Mouse (Mus musculus) MEL (cell line): ENCODE data around the gene Ccdc92b. TPM values are rescaled to one million over a fixed set of nuclear protein-coding genes. Genes with fewer than 3 reads are reported as not detected.

ENCODE experiments used
- DNase-seq: peaks from one replicate; pipeline ENCODE4 v3.0.0; 2011; ENCODE audit warnings: low read depth, low spot score
- H3K27ac ChIP-seq: 2 replicates; pipeline ENCODE4 v1.5.1; 2012; ENCODE audit warnings: low read depth, mild to moderate bottlenecking, control low read depth, low read length, moderate library complexity; ENCODE audit not compliant: control insufficient read depth
- H3K27me3 ChIP-seq, 2 experiments: fragments of 150-350 bp in 1 of 2; sonication (generic) in 1 of 2; 2 replicates each; pipeline ENCODE4 v1.6.1; 2012; ENCODE audit warnings: low read length in 2 of 2, mild to moderate bottlenecking in 2 of 2, improper control_type of control experiment in 1 of 2, moderate library complexity in 1 of 2; ENCODE audit not compliant: insufficient read depth in 2 of 2, control insufficient read depth in 1 of 2
- H3K36me3 ChIP-seq, 2 experiments: 2 replicates each; pipeline ENCODE4 v1.6.1; 2012 to 2014; ENCODE audit warnings: low read length in 2 of 2, improper control_type of control experiment in 1 of 2, inconsistent platforms in 1 of 2, mild to moderate bottlenecking in 1 of 2; ENCODE audit not compliant: insufficient read depth in 2 of 2, control insufficient read depth in 1 of 2
- H3K4me1 ChIP-seq, 2 experiments: fragments of 150-350 bp in 1 of 2; sonication (generic) in 1 of 2; 2 replicates each; pipeline ENCODE4 v1.6.1; 2012; ENCODE audit warnings: low read length in 2 of 2, improper control_type of control experiment in 1 of 2, mild to moderate bottlenecking in 1 of 2; ENCODE audit not compliant: insufficient read depth in 2 of 2, control insufficient read depth in 1 of 2
- H3K4me3 ChIP-seq, 2 experiments: fragments of 150-350 bp in 1 of 2; sonication (generic) in 1 of 2; 2 replicates each; pipeline ENCODE4 v1.5.1; 2012; ENCODE audit warnings: low read depth in 2 of 2, low read length in 2 of 2, mild to moderate bottlenecking in 2 of 2, moderate library complexity in 2 of 2, control low read depth in 1 of 2, improper control_type of control experiment in 1 of 2; ENCODE audit not compliant: control insufficient read depth in 1 of 2, insufficient read depth in 1 of 2
- H3K79me2 ChIP-seq: 2 replicates; pipeline ENCODE4 v1.6.1; 2012; ENCODE audit warnings: mild to moderate bottlenecking, low read length, moderate library complexity; ENCODE audit not compliant: control insufficient read depth, poor library complexity, insufficient read depth
- H3K9ac ChIP-seq: 2 replicates; pipeline ENCODE4 v1.6.1; 2012; ENCODE audit warnings: low read depth, mild to moderate bottlenecking, control low read depth, low read length, moderate library complexity; ENCODE audit not compliant: control insufficient read depth, poor library complexity, severe bottlenecking
- H3K9me3 ChIP-seq: fragments of 150-350 bp; sonication (generic); replicated peaks from 2 replicates; pipeline ENCODE4 v1.6.1; 2012; ENCODE audit warnings: mild to moderate bottlenecking, low read length, improper control_type of control experiment, moderate library complexity; ENCODE audit not compliant: insufficient read depth
- BHLHE40 ChIP-seq: IDR thresholded peaks from 2 replicates; pipeline ENCODE4 v1.6.1; 2012; ENCODE audit warnings: low read depth, mild to moderate bottlenecking, inconsistent platforms, low read length, improper control_type of control experiment, borderline replicate concordance
- HCFC1 ChIP-seq: IDR thresholded peaks from 2 replicates; pipeline ENCODE4 v1.6.1; 2012; ENCODE audit warnings: low read depth, mild to moderate bottlenecking, inconsistent platforms, low read length, improper control_type of control experiment, moderate library complexity
- MXI1 ChIP-seq: IDR thresholded peaks from 2 replicates; pipeline ENCODE4 v1.6.1; 2011; ENCODE audit warnings: mild to moderate bottlenecking, low read depth, low read length, improper control_type of control experiment
- MYB ChIP-seq: IDR thresholded peaks from 2 replicates; pipeline ENCODE4 v1.6.1; 2011; ENCODE audit warnings: mild to moderate bottlenecking, low read depth, low read length, improper control_type of control experiment
- NELFE ChIP-seq: IDR thresholded peaks from 2 replicates; pipeline ENCODE4 v1.6.1; 2011; ENCODE audit warnings: low read depth, low read length, improper control_type of control experiment
- NRF1 ChIP-seq: IDR thresholded peaks from 2 replicates; pipeline ENCODE4 v1.6.1; 2014; ENCODE audit warnings: low read depth, mild to moderate bottlenecking, inconsistent platforms, low read length, improper control_type of control experiment, moderate library complexity; ENCODE audit not compliant: poor library complexity, insufficient read depth, severe bottlenecking
- POLR2A ChIP-seq, 2 experiments: IDR thresholded peaks; 2 replicates each; pipeline ENCODE4 v1.6.1; 2011 to 2012; ENCODE audit warnings: low read length in 2 of 2, mild to moderate bottlenecking in 2 of 2, control low read depth in 1 of 2, improper control_type of control experiment in 1 of 2, low read depth in 1 of 2, moderate library complexity in 1 of 2; ENCODE audit not compliant: control insufficient read depth in 1 of 2, insufficient read depth in 1 of 2, poor library complexity in 1 of 2
- POLR2AphosphoS2 ChIP-seq: IDR thresholded peaks from 2 replicates; pipeline ENCODE4 v1.6.1; 2011; ENCODE audit warnings: low read length, improper control_type of control experiment
- RAD21 ChIP-seq: IDR thresholded peaks from 2 replicates; pipeline ENCODE4 v1.6.1; 2011; ENCODE audit warnings: mild to moderate bottlenecking, low read depth, low read length, improper control_type of control experiment
- RCOR1 ChIP-seq: IDR thresholded peaks from 2 replicates; pipeline ENCODE4 v1.6.1; 2012; ENCODE audit warnings: low read depth, mild to moderate bottlenecking, inconsistent platforms, low read length, improper control_type of control experiment
- TAL1 ChIP-seq: IDR thresholded peaks from 2 replicates; pipeline ENCODE4 v1.6.1; 2012; ENCODE audit warnings: mild to moderate bottlenecking, inconsistent platforms, low read length, moderate library complexity, mixed read lengths
- TCF12 ChIP-seq: IDR thresholded peaks from 2 replicates; pipeline ENCODE4 v1.6.1; 2014; ENCODE audit warnings: low read depth, mild to moderate bottlenecking, inconsistent platforms, low read length, improper control_type of control experiment, moderate library complexity
- USF1 ChIP-seq: IDR thresholded peaks from 2 replicates; pipeline ENCODE4 v1.6.1; 2014; ENCODE audit warnings: low read depth, mild to moderate bottlenecking, inconsistent platforms, low read length, improper control_type of control experiment, moderate library complexity
- ZKSCAN1 ChIP-seq: IDR thresholded peaks from 2 replicates; pipeline ENCODE4 v1.6.1; 2012; ENCODE audit warnings: low read depth, mild to moderate bottlenecking, inconsistent platforms, low read length, improper control_type of control experiment, moderate library complexity
- ZMIZ1 ChIP-seq: IDR thresholded peaks from 2 replicates; pipeline ENCODE4 v1.6.1; 2012; ENCODE audit warnings: low read depth, mild to moderate bottlenecking, inconsistent platforms, low read length, improper control_type of control experiment, moderate library complexity
- polyA plus RNA-seq, 2 experiments: library from polyadenylated mRNA; stranded (reverse) in 1 of 2; unstranded in 1 of 2; fragments of >175 nt in 1 of 2; fragments of >200 nt in 1 of 2; gene quantifications; 2 replicates each; pipeline versions ENCODE4 v1.2.1 to v1.2.4; 2012; ENCODE audit warnings: low replicate concordance in 2 of 2, low read depth in 1 of 2; ENCODE audit not compliant: insufficient read length in 2 of 2, insufficient read depth in 1 of 2, missing spikeins in 1 of 2
- total RNA-seq: library from RNA; depleted of rRNA; stranded (reverse); fragments of 300-350 nt; gene quantifications from 2 replicates; pipeline ENCODE4 v1.2.3, GENCODE M21; 2012

Ccdc92b gene
- total and polyA plus RNA-seq, 3 experiments: 0.12 to 1.3 TPM; not detected in 1

DNA sequence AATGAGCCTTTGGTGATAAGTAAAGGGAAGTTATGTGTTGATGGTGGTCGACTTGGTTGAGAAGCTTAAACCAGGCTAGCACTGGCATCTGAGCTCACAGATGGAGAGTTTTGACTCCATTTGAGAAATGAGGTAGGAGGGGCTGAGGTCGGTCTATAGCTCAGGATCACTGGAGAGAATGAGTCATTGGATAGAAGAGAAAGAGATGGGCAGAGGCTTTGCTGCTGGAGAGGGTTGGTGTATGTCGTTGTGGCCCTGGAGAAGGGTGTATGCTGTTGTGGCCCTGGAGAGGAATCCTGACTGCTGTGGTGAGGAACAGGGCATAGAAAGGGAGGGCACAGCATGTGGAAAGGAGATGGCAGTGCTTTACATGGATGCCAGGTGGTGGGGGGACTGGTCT, 36.5 kb downstream of the Ccdc92b start:
- Histone ChIP-seq H3K79me2 (peaks cover 55% of the 10 kb centered on the region), H3K4me1 (peaks cover under 1 to 19% of the 10 kb centered on the region in 2 experiments; a peak in 2 of 4 replicates), H3K27me3 (no peaks in the 10 kb centered on the region), H3K4me3 (no peak overlapping the region), H3K9ac (no peak overlapping the region), H3K36me3 (peaks cover 23 to 36% of the 10 kb centered on the region in 2 experiments), H3K9me3 (no peaks in the 10 kb centered on the region), H3K27ac (no peak overlapping the region)
- no peak for DNase-seq
- TF ChIP-seq BHLHE40 (no peak), NELFE (no peak), USF1 (no peak), ZKSCAN1 (no peak), POLR2AphosphoS2 (no peak)

DNA sequence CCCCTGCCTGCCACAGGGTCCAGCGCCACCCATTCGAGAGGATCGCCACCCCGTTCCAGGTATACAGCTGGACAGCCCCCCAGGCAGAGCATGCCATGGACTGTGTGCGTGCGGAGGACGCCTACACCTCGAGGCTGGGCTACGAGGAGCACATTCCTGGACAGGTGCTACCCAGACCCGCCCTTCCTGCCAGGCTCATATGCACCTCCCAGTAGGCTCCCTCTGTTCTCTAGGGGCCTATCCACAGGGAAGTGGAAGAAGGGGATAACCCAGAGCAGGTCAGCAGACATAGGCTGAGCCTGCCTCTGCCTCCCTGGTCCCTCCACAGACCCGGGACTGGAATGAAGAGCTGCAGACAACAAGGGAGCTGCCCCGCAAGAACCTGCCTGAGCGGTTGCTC, 40.9 kb downstream of the Ccdc92b start:
- no peak for TF ChIP-seq HCFC1
- TF ChIP-seq MXI1: no peak
- TF ChIP-seq TCF12: no peak
- no peak for TF ChIP-seq POLR2A (IDR thresholded peaks at IDR 0.05; ENCODE audit: control insufficient read depth in 1 of 2, insufficient read depth in 1 of 2, low read depth in 1 of 2, low read length in 2 of 2, poor library complexity in 1 of 2)
- no peak for TF ChIP-seq RCOR1
- no peak for TF ChIP-seq RAD21
- TF ChIP-seq MYB: no peak
- Histone ChIP-seq H3K4me3 (no peak overlapping the region), H3K36me3 (peaks cover 0 to 52% of the 10 kb centered on the region in 2 experiments; a peak in 2 of 4 replicates), H3K27me3 (no peaks in the 10 kb centered on the region), H3K79me2 (peaks cover 12% of the 10 kb centered on the region), H3K27ac (no peak overlapping the region), H3K9me3 (no peaks in the 10 kb centered on the region), H3K4me1 (no peaks in the 10 kb centered on the region), H3K9ac (no peak overlapping the region)
- DNase-seq: no peak

DNA sequence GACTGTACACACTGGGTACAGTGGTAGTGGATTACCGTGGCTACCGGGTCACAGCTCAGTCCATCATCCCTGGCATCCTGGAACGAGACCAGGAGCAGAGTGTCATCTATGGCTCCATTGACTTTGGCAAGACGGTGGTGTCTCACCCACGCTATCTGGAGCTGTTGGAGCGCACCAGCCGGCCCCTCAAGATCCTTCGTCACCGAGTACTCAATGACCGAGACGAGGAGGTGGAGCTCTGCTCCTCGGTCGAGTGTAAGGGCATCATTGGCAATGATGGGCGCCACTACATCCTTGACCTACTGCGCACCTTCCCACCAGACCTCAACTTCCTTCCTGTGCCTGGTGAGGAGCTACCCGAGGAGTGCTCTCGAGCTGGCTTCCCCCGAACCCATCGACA, 42.2 kb downstream of the Ccdc92b start:
- Histone ChIP-seq H3K79me2 (0 out of 2 replicates have a peak, but pooled peaks cover 2% of the 10 kb centered on the region), H3K9ac (no peak overlapping the region), H3K36me3 (peaks cover 0 to 56% of the 10 kb centered on the region in 2 experiments; a peak in 2 of 4 replicates), H3K27me3 (no peaks in the 10 kb centered on the region), H3K4me3 (no peak overlapping the region), H3K27ac (no peak overlapping the region), H3K9me3 (no peaks in the 10 kb centered on the region), H3K4me1 (no peaks in the 10 kb centered on the region)
- no peak for TF ChIP-seq TAL1
- TF ChIP-seq NELFE: no peak
- TF ChIP-seq ZMIZ1: no peak
- no peak for TF ChIP-seq NRF1
- no peak for TF ChIP-seq MYB
- no peak for DNase-seq
